In the genomic region with DNA sequence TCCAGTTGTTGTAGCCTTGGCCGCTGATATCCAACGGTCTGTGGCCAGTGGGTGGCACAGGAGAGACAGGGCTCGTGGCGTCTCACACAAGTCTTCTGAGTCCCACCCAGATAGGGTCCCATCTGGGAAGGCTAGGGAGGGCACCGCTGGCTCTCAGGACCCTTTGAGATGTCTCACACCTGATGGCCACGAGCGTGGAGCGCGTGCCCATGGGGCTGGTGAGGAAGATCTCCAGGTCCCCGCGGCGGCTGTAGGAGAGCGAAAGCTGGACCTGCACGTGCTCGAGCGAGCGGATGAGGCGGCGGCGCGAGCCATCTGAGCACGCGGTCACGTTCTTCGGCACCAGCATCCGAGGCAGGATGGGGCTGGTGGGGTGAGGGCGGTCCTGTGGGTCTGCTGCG, we compare ENCODE assay signal across 9 mouse cellular contexts. TPM values are rescaled to one million over a fixed set of nuclear protein-coding genes. Genes with fewer than 3 reads are reported as not detected.
DNase-seq lines count a peak whose midpoint lies in the region; ATAC-seq and TF ChIP-seq lines count a peak whose summit lies in the region.
"Had no signal": no experiment of that assay in that cellular context is flagged by ENCODE, and none has a peak within 500 bp of the region (broad histone marks: within the 10 kb centered on the region; RNA-seq: fewer than 3 reads in every experiment).

No protein-coding gene starts in this region.

- ATAC-seq in forebrain, embryonic 11.5 days (replicated peaks; ENCODE audit: low FRiP score), result no peak
- peak; percentile 9; the same call in 1 of the 2 replicates for ATAC-seq in intestine, embryonic 16.5 days
- peak; percentile 11; the same call in 1 of the 2 replicates for ATAC-seq in stomach, embryonic 16.5 days (ENCODE audit: insufficient read depth, low FRiP score)

- in situ Hi-C loops in ES-E14 (cut with MboI; ENCODE audit: low sequenced_read_pairs in 2 of 2, unreplicated experiment in 2 of 2), result no loop called here

- 7% methylated on average over 28 of the region's 28 CpGs for WGBS in forebrain, embryonic 11.5 days
- 4% methylated on average over 28 of the region's 28 CpGs for WGBS in intestine, embryonic 16.5 days
- 4% methylated on average over 28 of the region's 28 CpGs for WGBS in stomach, embryonic 16.5 days

- H3K36me3 ChIP-seq in ES-E14 (ENCODE audit: control insufficient read depth, insufficient read depth, low read length, poor library complexity, severe bottlenecking), result peaks cover 5% of the 10 kb centered on the region; the same call in 1 of the 2 replicates
- H3K36me3 ChIP-seq in forebrain, embryonic 11.5 days (ENCODE audit: control insufficient read depth, insufficient read depth, low read length), result no peaks in the 10 kb centered on the region; the same call in 1 of the 2 replicates
- peaks cover 8% of the 10 kb centered on the region; the same call in 1 of the 2 replicates for H3K36me3 ChIP-seq in intestine, embryonic 16.5 days (ENCODE audit: control insufficient read depth, insufficient read depth, low read length)
- peaks cover 2% of the 10 kb centered on the region; the same call in 1 of the 2 replicates for H3K36me3 ChIP-seq in stomach, embryonic 16.5 days (ENCODE audit: control insufficient read depth, insufficient read depth, low read length)

- peaks cover 0 to 22% of the 10 kb centered on the region in 2 experiments; a peak in 1 of 4 replicates for H3K4me1 ChIP-seq in ES-E14 (ENCODE audit: control insufficient read depth in 2 of 2, insufficient read depth in 2 of 2, low read length in 2 of 2, poor library complexity in 1 of 2)
- peaks cover 18% of the 10 kb centered on the region; the same call in 1 of the 2 replicates for H3K4me1 ChIP-seq in forebrain, embryonic 11.5 days (replicated peaks; ENCODE audit: control insufficient read depth, insufficient read depth, low read length)
- peaks cover 33% of the 10 kb centered on the region for H3K4me1 ChIP-seq in intestine, embryonic 16.5 days (ENCODE audit: control insufficient read depth, insufficient read depth, low read length)
- peaks cover 13% of the 10 kb centered on the region; the same call in 1 of the 2 replicates for H3K4me1 ChIP-seq in stomach, embryonic 16.5 days (ENCODE audit: control insufficient read depth, insufficient read depth, low read length)

- peak overlapping the region; percentile 46 for H3K9ac ChIP-seq in ES-E14 (ENCODE audit: insufficient read depth, low read depth, low read length, poor library complexity, severe bottlenecking)
- H3K9ac ChIP-seq in forebrain, embryonic 11.5 days (ENCODE audit: low read length), result peak overlapping the region; percentile 51
- H3K9ac ChIP-seq in intestine, embryonic 16.5 days (ENCODE audit: low read depth, low read length), result peak overlapping the region; percentile 72
- peak overlapping the region; percentile 75 for H3K9ac ChIP-seq in stomach, embryonic 16.5 days (ENCODE audit: low read length)

- peak overlapping the region; percentile 73 to 76 for H3K4me3 ChIP-seq in ES-E14 (ENCODE audit: insufficient read depth in 1 of 2, low read depth in 1 of 2, low read length in 2 of 2, poor library complexity in 1 of 2, severe bottlenecking in 1 of 2)
- peak overlapping the region; percentile 44 for H3K4me3 ChIP-seq in forebrain, embryonic 11.5 days (ENCODE audit: low read depth, low read length)
- peak overlapping the region; percentile 73 for H3K4me3 ChIP-seq in intestine, embryonic 16.5 days (ENCODE audit: low read length)
- H3K4me3 ChIP-seq in stomach, embryonic 16.5 days (replicated peaks; ENCODE audit: low read length), result peak overlapping the region; percentile 66

- peak overlapping the region; percentile 74 for H3K4me2 ChIP-seq in forebrain, embryonic 11.5 days (ENCODE audit: low read depth, low read length, severe bottlenecking)
- peak overlapping the region; percentile 95 for H3K4me2 ChIP-seq in intestine, embryonic 16.5 days (ENCODE audit: low read depth, low read length)
- peak overlapping the region; percentile 96 for H3K4me2 ChIP-seq in stomach, embryonic 16.5 days (ENCODE audit: low read depth, low read length)

- no peaks in the 10 kb centered on the region; the same call in 1 of the 2 replicates for H3K27me3 ChIP-seq in forebrain, embryonic 11.5 days (ENCODE audit: control insufficient read depth, insufficient read depth, low read length)
- H3K27me3 ChIP-seq in intestine, embryonic 16.5 days (replicated peaks; ENCODE audit: control insufficient read depth, insufficient read depth, low read length), result no peaks in the 10 kb centered on the region
- no peaks in the 10 kb centered on the region; the same call in 1 of the 2 replicates for H3K27me3 ChIP-seq in stomach, embryonic 16.5 days (ENCODE audit: control insufficient read depth, insufficient read depth, low read length)
- H3K27me3 ChIP-seq: Patski had no signal

- no peak overlapping the region for H3K27ac ChIP-seq in ES-E14 (ENCODE audit: insufficient read depth, low read depth, low read length, poor library complexity, severe bottlenecking)
- no peak overlapping the region for H3K27ac ChIP-seq in forebrain, embryonic 11.5 days (ENCODE audit: low read depth, low read length)
- H3K27ac ChIP-seq in intestine, embryonic 16.5 days (ENCODE audit: low read length), result peak overlapping the region; percentile 81
- H3K27ac ChIP-seq in stomach, embryonic 16.5 days (ENCODE audit: low read length), result no peak overlapping the region

- no peaks in the 10 kb centered on the region for H3K9me3 ChIP-seq in ES-E14 (ENCODE audit: control insufficient read depth, insufficient read depth, low read depth, low read length)
- H3K9me3 ChIP-seq in forebrain, embryonic 11.5 days (ENCODE audit: control insufficient read depth, low read length), result no peaks in the 10 kb centered on the region
- H3K9me3 ChIP-seq in intestine, embryonic 16.5 days (ENCODE audit: control insufficient read depth, low read length), result no peaks in the 10 kb centered on the region
- H3K9me3 ChIP-seq in stomach, embryonic 16.5 days (replicated peaks; ENCODE audit: control insufficient read depth, low read length), result no peaks in the 10 kb centered on the region

- peak; percentile 52 for DNase-seq in cerebellum, adult 8-10 months
- DNase-seq in cerebellum, adult 11 months, result no peak
- DNase-seq in ES-E14 (ENCODE audit: low read depth, low spot score), result no peak
- peak; percentile 76 for DNase-seq in forebrain, embryonic 11.5 days (ENCODE audit: low spot score)
- DNase-seq in lung, postnatal 10 days, result peak; percentile 47
- DNase-seq in gastrocnemius, postnatal 25 days, result no peak

TF ChIP-seq in ES-E14, 5 proteins besides CTCF, POLR2A, EP300 and RAD21:
- no peak for TF ChIP-seq CHD2 (IDR thresholded peaks at IDR 0.05; ENCODE audit: low read depth, low read length)
- no peak for TF ChIP-seq ZNF384 (IDR thresholded peaks at IDR 0.05; ENCODE audit: low read depth, low read length)
- TF ChIP-seq HCFC1 (IDR thresholded peaks at IDR 0.05; ENCODE audit: borderline replicate concordance, insufficient read depth, low read length), result no peak
- no peak for TF ChIP-seq MAFK (IDR thresholded peaks at IDR 0.05; ENCODE audit: insufficient read depth, low read depth, low read length)
- no peak for TF ChIP-seq ZC3H11A (IDR thresholded peaks at IDR 0.05; ENCODE audit: borderline replicate concordance, low read depth, low read length)

RNA-seq across cellular contexts. Expression of a gene that starts 2.5 kb away (rescaled TPM):
- total RNA-seq in ES-E14 (2012; rRNA removed), result 29.6 and 33.4 TPM in 2 replicates
- 39.7 and 45.2 TPM in 2 replicates for polyA plus RNA-seq in forebrain, embryonic 11.5 days (2014; fragmentation: Nextera tagmentation; extraction: Ambion mirVana)
- 60.4 and 64.3 TPM in 2 replicates for polyA plus RNA-seq in intestine, embryonic 16.5 days (2015; fragmentation: Nextera tagmentation; extraction: Ambion mirVana)
- 46.6 and 48.1 TPM in 2 replicates for polyA plus RNA-seq in stomach, embryonic 16.5 days (2015; fragmentation: Nextera tagmentation; extraction: Ambion mirVana)
- total RNA-seq in gastrocnemius, postnatal 25 days (2021), result 1 to 10 TPM; 6.5 to 7.0 TPM

RNA-seq across cellular contexts. Expression of a gene that starts 6.5 kb away (rescaled TPM):
- 1.4 and 3.3 TPM in 2 replicates for total RNA-seq in ES-E14 (2012; rRNA removed)
- 3.8 and 4.5 TPM in 2 replicates for polyA plus RNA-seq in forebrain, embryonic 11.5 days (2014; fragmentation: Nextera tagmentation; extraction: Ambion mirVana)
- polyA plus RNA-seq in intestine, embryonic 16.5 days (2015; fragmentation: Nextera tagmentation; extraction: Ambion mirVana), result 10.8 and 12.9 TPM in 2 replicates
- polyA plus RNA-seq in stomach, embryonic 16.5 days (2015; fragmentation: Nextera tagmentation; extraction: Ambion mirVana), result 3.7 and 4.4 TPM in 2 replicates
- 1 to 10 TPM in 1 of 2 experiments, under 1 TPM in 1; 0.84 to 1.1 TPM for total RNA-seq in gastrocnemius, postnatal 25 days (2021)

RNA-seq across cellular contexts. Expression of a gene that starts 6.9 kb away (rescaled TPM):
- total RNA-seq in ES-E14 (2012; rRNA removed), result 13.3 and 21.8 TPM in 2 replicates
- polyA plus RNA-seq in forebrain, embryonic 11.5 days (2014; fragmentation: Nextera tagmentation; extraction: Ambion mirVana), result 7.0 and 8.0 TPM in 2 replicates
- polyA plus RNA-seq in intestine, embryonic 16.5 days (2015; fragmentation: Nextera tagmentation; extraction: Ambion mirVana), result 255 and 314 TPM in 2 replicates
- polyA plus RNA-seq in stomach, embryonic 16.5 days (2015; fragmentation: Nextera tagmentation; extraction: Ambion mirVana), result 45.2 and 51.1 TPM in 2 replicates
- total RNA-seq in gastrocnemius, postnatal 25 days (2021), result 1 to 10 TPM; 1.1 to 2.8 TPM

RNA-seq across cellular contexts. Expression of a gene that starts 25.4 kb away (rescaled TPM):
- total RNA-seq in ES-E14 (2012; rRNA removed), result 2.1 and 2.4 TPM in 2 replicates
- 0.51 and 0.76 TPM in 2 replicates for polyA plus RNA-seq in forebrain, embryonic 11.5 days (2014; fragmentation: Nextera tagmentation; extraction: Ambion mirVana)
- 28.2 and 37.2 TPM in 2 replicates for polyA plus RNA-seq in intestine, embryonic 16.5 days (2015; fragmentation: Nextera tagmentation; extraction: Ambion mirVana)
- polyA plus RNA-seq in stomach, embryonic 16.5 days (2015; fragmentation: Nextera tagmentation; extraction: Ambion mirVana), result 22.0 and 24.0 TPM in 2 replicates
- 10 to 100 TPM; 38.8 to 70.8 TPM for total RNA-seq in gastrocnemius, postnatal 25 days (2021)

RNA-seq across cellular contexts. Expression of a gene that starts 27.0 kb away (rescaled TPM):
- total RNA-seq in ES-E14 (2012; rRNA removed), result 4.4 and 4.6 TPM in 2 replicates
- 75.5 and 77.7 TPM in 2 replicates for polyA plus RNA-seq in forebrain, embryonic 11.5 days (2014; fragmentation: Nextera tagmentation; extraction: Ambion mirVana)
- polyA plus RNA-seq in intestine, embryonic 16.5 days (2015; fragmentation: Nextera tagmentation; extraction: Ambion mirVana), result 2.4 and 3.1 TPM in 2 replicates
- polyA plus RNA-seq in stomach, embryonic 16.5 days (2015; fragmentation: Nextera tagmentation; extraction: Ambion mirVana), result 3.3 and 4.3 TPM in 2 replicates
- total RNA-seq in gastrocnemius, postnatal 25 days (2021), result under 1 TPM; 0.59 to 0.82 TPM

Comparison
In these comparisons a context has a peak if more than half of its experiments do, and no peak if none do; other contexts are left out.
1. DNase-seq: peak in cerebellum, adult 8-10 months (single experiment), forebrain, embryonic 11.5 days (single experiment) and lung, postnatal 10 days (single experiment); none in cerebellum, adult 11 months (single experiment), ES-E14 (single experiment) and gastrocnemius, postnatal 25 days (single experiment).
2. Peak in every context shown above with its lines, with median percentiles within 50 percentile points of each other: H3K4me3 ChIP-seq, H3K9ac ChIP-seq and H3K4me2 ChIP-seq.